Mouse (Mus musculus): ENCODE data around the gene Tmem63a. TPM values are rescaled to one million over a fixed set of nuclear protein-coding genes. Genes with fewer than 3 reads are reported as not detected.

Tmem63a gene
- polyA plus RNA-seq, 1 experiment from 2014 or later = 7.5 TPM

- H3K9me3 ChIP-seq (ENCODE audit: control insufficient read depth, low read length) = no peaks in the 10 kb centered on the region
- WGBS = 33% methylated on average over 20 of the region's 20 CpGs
- no peak overlapping the region for H3K9ac ChIP-seq (ENCODE audit: low read depth, low read length)
- H3K4me1 ChIP-seq (ENCODE audit: control insufficient read depth, insufficient read depth, low read length) = peaks cover 18% of the 10 kb centered on the region; the same call in 1 of the 2 replicates
- H3K36me3 ChIP-seq (ENCODE audit: control insufficient read depth, insufficient read depth, low read length) = no peaks in the 10 kb centered on the region
- no peak overlapping the region for H3K4me3 ChIP-seq (ENCODE audit: low read length)
- H3K4me2 ChIP-seq (replicated peaks; ENCODE audit: low read depth, low read length) = peak overlapping the region; percentile 35
- peak; percentile 66; the same call in 1 of the 2 replicates for ATAC-seq (ENCODE audit: low FRiP score, low TSS enrichment)
- H3K27me3 ChIP-seq (ENCODE audit: control insufficient read depth, insufficient read depth, low read length) = peaks cover 11% of the 10 kb centered on the region; the same call in 1 of the 2 replicates
- peak overlapping the region; percentile 34; the same call in 1 of the 2 replicates for H3K27ac ChIP-seq (ENCODE audit: low read depth, low read length)
Observed at GRCm38 (mm10) chr1:180945001-180945980, 3.1 kb downstream of the Tmem63a start.

GRCm38 (mm10) chr1:180946448-180946847 is 4.3 kb downstream of the Tmem63a start:
- H3K4me3 ChIP-seq (ENCODE audit: low read length) = no peak overlapping the region
- H3K4me2 ChIP-seq (replicated peaks; ENCODE audit: low read depth, low read length) = no peak overlapping the region
- H3K27ac ChIP-seq (ENCODE audit: low read depth, low read length) = no peak overlapping the region
- no peak overlapping the region for H3K9ac ChIP-seq (ENCODE audit: low read depth, low read length)
- H3K36me3 ChIP-seq (ENCODE audit: control insufficient read depth, insufficient read depth, low read length) = no peaks in the 10 kb centered on the region
- peaks cover 4% of the 10 kb centered on the region; the same call in 1 of the 2 replicates for H3K27me3 ChIP-seq (ENCODE audit: control insufficient read depth, insufficient read depth, low read length)
- WGBS = 89% methylated on average over 6 of the region's 6 CpGs
- no peak for ATAC-seq (ENCODE audit: low FRiP score, low TSS enrichment)
- H3K9me3 ChIP-seq (ENCODE audit: control insufficient read depth, low read length) = no peaks in the 10 kb centered on the region
- H3K4me1 ChIP-seq (ENCODE audit: control insufficient read depth, insufficient read depth, low read length) = peaks cover 17% of the 10 kb centered on the region; the same call in 1 of the 2 replicates

- ATAC-seq (ENCODE audit: low FRiP score, low TSS enrichment) = no peak
- no peak overlapping the region for H3K4me2 ChIP-seq (replicated peaks; ENCODE audit: low read depth, low read length)
- H3K9ac ChIP-seq (ENCODE audit: low read depth, low read length) = no peak overlapping the region
- 48% methylated on average over 6 of the region's 6 CpGs for WGBS
- H3K4me1 ChIP-seq (ENCODE audit: control insufficient read depth, insufficient read depth, low read length) = no peaks in the 10 kb centered on the region
- no peaks in the 10 kb centered on the region for H3K27me3 ChIP-seq (ENCODE audit: control insufficient read depth, insufficient read depth, low read length)
- no peak overlapping the region for H3K4me3 ChIP-seq (ENCODE audit: low read length)
- no peak overlapping the region for H3K27ac ChIP-seq (ENCODE audit: low read depth, low read length)
- H3K9me3 ChIP-seq (ENCODE audit: control insufficient read depth, low read length) = no peaks in the 10 kb centered on the region
- H3K36me3 ChIP-seq (ENCODE audit: control insufficient read depth, insufficient read depth, low read length) = no peaks in the 10 kb centered on the region
Observed at GRCm38 (mm10) chr1:180952085-180952746, 10.1 kb downstream of the Tmem63a start.

GRCm38 (mm10) chr1:180952808-180953207 is 10.7 kb downstream of the Tmem63a start:
- H3K4me2 ChIP-seq (replicated peaks; ENCODE audit: low read depth, low read length) = no peak overlapping the region
- H3K27me3 ChIP-seq (ENCODE audit: control insufficient read depth, insufficient read depth, low read length) = no peaks in the 10 kb centered on the region
- no peaks in the 10 kb centered on the region for H3K36me3 ChIP-seq (ENCODE audit: control insufficient read depth, insufficient read depth, low read length)
- 91% methylated on average over 5 of the region's 5 CpGs for WGBS
- no peak overlapping the region for H3K9ac ChIP-seq (ENCODE audit: low read depth, low read length)
- no peak overlapping the region for H3K27ac ChIP-seq (ENCODE audit: low read depth, low read length)
- ATAC-seq (ENCODE audit: low FRiP score, low TSS enrichment) = no peak
- H3K4me1 ChIP-seq (ENCODE audit: control insufficient read depth, insufficient read depth, low read length) = no peaks in the 10 kb centered on the region
- no peaks in the 10 kb centered on the region for H3K9me3 ChIP-seq (ENCODE audit: control insufficient read depth, low read length)
- no peak overlapping the region for H3K4me3 ChIP-seq (ENCODE audit: low read length)

- Histone ChIP-seq H3K4me3 (ENCODE audit: low read length) (no peak overlapping the region), H3K27ac (ENCODE audit: low read depth, low read length) (no peak overlapping the region), H3K4me1 (ENCODE audit: control insufficient read depth, insufficient read depth, low read length) (no peaks in the 10 kb centered on the region), H3K9ac (ENCODE audit: low read depth, low read length) (no peak overlapping the region), H3K4me2 (replicated peaks; ENCODE audit: low read depth, low read length) (no peak overlapping the region), H3K36me3 (ENCODE audit: control insufficient read depth, insufficient read depth, low read length) (no peaks in the 10 kb centered on the region; the same call in 1 of the 2 replicates), H3K9me3 (ENCODE audit: control insufficient read depth, low read length) (no peaks in the 10 kb centered on the region), H3K27me3 (ENCODE audit: control insufficient read depth, insufficient read depth, low read length) (no peaks in the 10 kb centered on the region)
- 89% methylated on average over 8 of the region's 8 CpGs for WGBS
- ATAC-seq (ENCODE audit: low FRiP score, low TSS enrichment) = no peak
Observed at GRCm38 (mm10) chr1:180956401-180956800, 14.3 kb downstream of the Tmem63a start.

GRCm38 (mm10) chr1:180956973-180957381 is 14.8 kb downstream of the Tmem63a start:
- H3K36me3 ChIP-seq (ENCODE audit: control insufficient read depth, insufficient read depth, low read length) = no peaks in the 10 kb centered on the region; the same call in 1 of the 2 replicates
- ATAC-seq (ENCODE audit: low FRiP score, low TSS enrichment) = 0 out of 2 replicates have a peak, but pooled peaks have one; percentile 50
- no peak overlapping the region for H3K9ac ChIP-seq (ENCODE audit: low read depth, low read length)
- no peak overlapping the region for H3K4me3 ChIP-seq (ENCODE audit: low read length)
- H3K4me2 ChIP-seq (replicated peaks; ENCODE audit: low read depth, low read length) = no peak overlapping the region
- H3K27ac ChIP-seq (ENCODE audit: low read depth, low read length) = no peak overlapping the region
- no peaks in the 10 kb centered on the region for H3K27me3 ChIP-seq (ENCODE audit: control insufficient read depth, insufficient read depth, low read length)
- H3K9me3 ChIP-seq (ENCODE audit: control insufficient read depth, low read length) = no peaks in the 10 kb centered on the region
- WGBS = 78% methylated on average over 8 of the region's 8 CpGs
- H3K4me1 ChIP-seq (ENCODE audit: control insufficient read depth, insufficient read depth, low read length) = no peaks in the 10 kb centered on the region

GRCm38 (mm10) chr1:180957989-180958388 is 15.8 kb downstream of the Tmem63a start:
- H3K9me3 ChIP-seq (ENCODE audit: control insufficient read depth, low read length) = no peaks in the 10 kb centered on the region
- H3K36me3 ChIP-seq (ENCODE audit: control insufficient read depth, insufficient read depth, low read length) = no peaks in the 10 kb centered on the region; the same call in 1 of the 2 replicates
- WGBS = 92% methylated on average over 3 of the region's 3 CpGs

GRCm38 (mm10) chr1:180958797-180959196 is 16.7 kb downstream of the Tmem63a start:
- Histone ChIP-seq H3K9me3 (ENCODE audit: control insufficient read depth, low read length) (no peaks in the 10 kb centered on the region), H3K27ac (ENCODE audit: low read depth, low read length) (no peak overlapping the region), H3K4me1 (ENCODE audit: control insufficient read depth, insufficient read depth, low read length) (no peaks in the 10 kb centered on the region), H3K27me3 (ENCODE audit: control insufficient read depth, insufficient read depth, low read length) (no peaks in the 10 kb centered on the region), H3K4me2 (replicated peaks; ENCODE audit: low read depth, low read length) (no peak overlapping the region), H3K4me3 (ENCODE audit: low read length) (no peak overlapping the region), H3K36me3 (ENCODE audit: control insufficient read depth, insufficient read depth, low read length) (no peaks in the 10 kb centered on the region; the same call in 1 of the 2 replicates), H3K9ac (ENCODE audit: low read depth, low read length) (no peak overlapping the region)
- no peak for ATAC-seq (ENCODE audit: low FRiP score, low TSS enrichment)
- WGBS = 73% methylated on average over 3 of the region's 3 CpGs

More at GRCm38 (mm10) chr1:180957989-180958388, 15.8 kb downstream of the Tmem63a start:
- Histone ChIP-seq H3K4me1 (ENCODE audit: control insufficient read depth, insufficient read depth, low read length) (no peaks in the 10 kb centered on the region), H3K27me3 (ENCODE audit: control insufficient read depth, insufficient read depth, low read length) (no peaks in the 10 kb centered on the region), H3K4me3 (ENCODE audit: low read length) (no peak overlapping the region), H3K27ac (ENCODE audit: low read depth, low read length) (no peak overlapping the region), H3K9ac (ENCODE audit: low read depth, low read length) (no peak overlapping the region), H3K4me2 (replicated peaks; ENCODE audit: low read depth, low read length) (no peak overlapping the region)
- ATAC-seq (ENCODE audit: low FRiP score, low TSS enrichment) = no peak

All from kidney, embryonic 14.5 days (tissue).